Mouse (Mus musculus) embryo, embryonic 10.5 days (tissue): ENCODE results near the gene Morn5.

ENCODE experiments used
- DNase-seq: peaks from one replicate; pipeline ENCODE4 v3.0.0-alpha.2; 2015; ENCODE audit warnings: low spot score

Gene Morn5

DNA sequence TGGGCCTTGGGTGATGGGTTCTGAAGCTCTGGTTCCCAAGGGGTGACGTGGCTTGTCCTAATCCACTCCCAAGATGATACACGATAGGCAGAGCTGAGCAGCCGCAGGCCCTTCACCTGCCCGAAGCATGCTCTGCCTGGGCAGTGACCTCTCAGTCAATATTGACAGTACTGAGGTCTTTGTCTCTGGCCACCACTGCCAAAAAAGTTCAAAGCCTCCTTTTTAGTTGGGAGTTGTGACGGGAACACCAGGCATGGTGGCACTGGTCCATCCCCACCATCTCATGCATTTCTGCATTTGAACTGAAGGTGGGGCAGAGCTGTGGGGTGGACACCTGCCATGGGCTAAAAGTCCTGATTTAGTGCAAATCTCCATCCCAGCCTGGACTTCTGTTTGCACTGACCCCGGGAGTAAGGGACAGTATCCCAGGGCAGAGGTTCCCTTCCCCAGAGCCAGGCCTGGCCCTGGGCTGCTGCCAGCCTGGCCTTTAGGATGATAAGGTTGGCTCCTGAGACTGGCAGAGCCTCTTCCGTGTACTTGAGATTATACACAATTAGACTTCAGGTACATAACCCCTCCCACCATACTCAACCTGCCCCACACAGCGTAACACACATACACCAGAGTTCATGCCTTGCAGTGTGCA is 22.5 kb downstream of the Morn5 start:
- DNase-seq: no peak

GRCm38 (mm10) chr2:36073781-36074180 is 24.5 kb downstream of the Morn5 start:
- DNase-seq: no peak

DNA sequence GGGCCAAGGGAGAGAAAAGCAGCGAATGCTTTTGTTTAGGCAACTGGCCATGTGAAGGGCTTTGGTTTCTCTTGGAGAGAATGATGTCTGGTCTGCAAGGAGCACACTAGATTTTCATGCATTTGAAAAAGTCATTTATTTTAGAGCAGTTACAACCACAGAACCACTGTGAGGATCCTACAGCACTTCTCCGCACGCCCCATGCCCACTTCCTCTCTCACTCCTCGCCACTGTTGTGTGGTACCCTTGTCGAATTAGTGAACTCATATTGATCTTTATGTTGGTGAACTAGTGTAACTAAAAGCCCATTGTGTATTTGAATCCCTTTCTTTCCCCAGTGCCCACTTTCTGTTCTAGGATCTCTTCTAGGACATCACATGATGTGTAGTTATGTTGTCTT is 26.0 kb downstream of the Morn5 start:
- DNase-seq: no peak

DNA sequence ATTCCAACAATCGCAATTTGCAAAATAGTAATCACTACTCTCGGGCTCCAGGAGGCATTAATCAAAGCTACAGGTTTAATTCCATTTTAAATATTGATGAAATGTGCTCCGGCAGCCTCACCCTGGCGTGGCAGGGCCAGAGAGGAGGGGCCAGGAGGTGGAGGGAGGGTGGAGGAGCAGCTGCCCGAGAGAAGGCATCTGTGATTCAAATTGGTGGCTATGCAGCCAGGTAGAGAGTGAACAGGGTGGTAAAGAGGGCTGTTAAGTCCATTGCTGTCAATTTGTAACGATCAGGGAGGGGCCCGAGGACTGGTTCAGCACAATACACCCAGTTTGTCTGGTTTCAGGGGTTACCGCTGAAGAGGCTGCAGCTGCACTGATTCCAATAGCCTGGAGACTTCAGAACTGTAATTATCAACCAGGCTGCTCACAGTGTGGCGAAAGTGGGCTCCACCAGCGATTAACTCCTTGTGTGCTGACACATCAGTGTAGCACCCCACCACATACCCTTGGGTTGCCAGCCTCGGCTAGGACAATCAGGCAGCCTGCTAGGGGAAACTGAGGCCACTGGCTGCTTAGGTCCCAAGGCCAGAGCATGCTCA is 28.0 kb downstream of the Morn5 start:
- peak; percentile 8 for DNase-seq

DNA sequence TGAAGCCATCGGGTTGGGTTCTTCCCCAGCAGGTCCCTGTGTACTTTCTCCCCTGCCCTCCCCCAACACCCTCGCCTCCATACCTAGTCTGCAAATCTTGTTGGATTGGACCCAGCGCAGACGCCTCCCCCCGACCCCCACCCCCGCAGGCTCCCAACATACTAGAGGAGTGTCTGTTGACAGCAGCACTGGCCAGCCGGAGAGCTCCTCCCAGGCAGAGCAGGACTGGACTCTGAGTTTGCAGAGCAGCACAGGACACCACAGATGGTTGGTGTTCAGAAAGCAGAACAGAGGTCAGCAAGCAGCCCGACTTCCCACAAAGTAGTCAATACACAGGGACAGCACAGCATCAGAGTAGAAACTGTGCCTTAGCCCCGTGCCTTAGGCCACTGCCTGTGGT is 32.2 kb downstream of the Morn5 start:
- DNase-seq: peak; percentile 20

- no peak for DNase-seq
These were observed 33.7 kb downstream of the Morn5 start for GRCm38 (mm10) chr2:36082802-36083580.

DNA sequence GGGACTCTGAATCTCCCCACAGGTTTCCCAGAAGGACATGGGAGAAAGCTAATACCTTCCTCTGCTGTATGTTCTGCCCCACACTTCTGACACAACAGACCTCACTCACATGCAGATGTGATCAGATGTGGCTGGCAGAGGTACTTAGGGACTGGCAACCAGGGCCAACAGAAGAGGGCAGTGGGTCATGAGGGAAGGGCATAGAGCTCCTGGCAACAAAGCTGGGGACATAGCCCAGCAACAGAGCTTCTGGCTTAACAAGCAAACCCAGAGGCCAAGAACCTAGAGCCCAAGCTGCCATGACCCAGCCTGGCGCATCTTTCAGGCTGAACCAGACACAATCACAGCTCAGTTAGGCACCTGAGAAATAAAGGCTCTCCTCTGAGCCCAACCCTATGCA is 35.8 kb downstream of the Morn5 start:
- DNase-seq: no peak

GRCm38 (mm10) chr2:36089190-36089589 is 39.9 kb downstream of the Morn5 start:
- DNase-seq: no peak

- peak; percentile 92 for DNase-seq
These were observed 41.8 kb downstream of the Morn5 start for GRCm38 (mm10) chr2:36090853-36091741.

DNA sequence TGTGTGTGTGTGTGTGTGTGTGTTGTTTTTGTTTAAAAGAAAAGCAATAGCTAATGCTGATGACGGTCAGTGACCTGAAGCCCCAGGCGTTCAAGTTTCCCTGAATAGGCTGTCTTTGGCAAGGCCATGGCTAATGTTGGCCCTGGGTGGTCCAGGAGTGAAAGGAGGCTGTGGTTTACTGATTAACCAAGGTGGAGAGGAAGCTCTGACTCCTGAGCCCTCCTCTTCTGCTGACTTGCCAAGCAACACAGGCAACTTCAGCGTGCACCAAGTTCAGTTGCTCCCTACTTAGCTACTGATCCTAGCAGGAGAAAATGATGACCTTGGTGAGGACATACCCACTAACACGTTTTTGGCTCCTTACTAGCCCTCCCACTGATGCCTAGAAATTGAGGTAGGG is 43.5 kb downstream of the Morn5 start:
- DNase-seq: no peak

DNA sequence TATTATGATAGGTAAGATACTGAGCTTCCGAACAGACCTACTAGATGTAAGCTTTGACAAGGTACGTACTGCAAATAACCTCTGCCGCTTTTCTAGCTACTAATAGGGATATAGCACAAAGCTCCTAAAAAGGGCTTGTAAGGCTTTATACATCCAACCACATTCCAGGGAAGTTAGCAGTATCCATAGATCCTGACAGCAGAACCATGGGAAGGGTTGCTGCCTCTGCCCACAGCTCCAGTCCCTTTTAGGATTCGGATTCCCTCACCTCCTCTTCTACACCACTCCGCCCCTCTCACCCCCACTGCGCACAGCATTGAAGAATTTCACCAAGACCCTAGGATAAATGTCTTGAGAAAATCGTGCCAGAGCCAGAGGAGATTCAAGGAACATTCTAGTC is 44.0 kb downstream of the Morn5 start:
- peak; percentile 43 for DNase-seq

GRCm38 (mm10) chr2:36093914-36094475 is 44.7 kb downstream of the Morn5 start:
- peak; percentile 4 for DNase-seq

DNA sequence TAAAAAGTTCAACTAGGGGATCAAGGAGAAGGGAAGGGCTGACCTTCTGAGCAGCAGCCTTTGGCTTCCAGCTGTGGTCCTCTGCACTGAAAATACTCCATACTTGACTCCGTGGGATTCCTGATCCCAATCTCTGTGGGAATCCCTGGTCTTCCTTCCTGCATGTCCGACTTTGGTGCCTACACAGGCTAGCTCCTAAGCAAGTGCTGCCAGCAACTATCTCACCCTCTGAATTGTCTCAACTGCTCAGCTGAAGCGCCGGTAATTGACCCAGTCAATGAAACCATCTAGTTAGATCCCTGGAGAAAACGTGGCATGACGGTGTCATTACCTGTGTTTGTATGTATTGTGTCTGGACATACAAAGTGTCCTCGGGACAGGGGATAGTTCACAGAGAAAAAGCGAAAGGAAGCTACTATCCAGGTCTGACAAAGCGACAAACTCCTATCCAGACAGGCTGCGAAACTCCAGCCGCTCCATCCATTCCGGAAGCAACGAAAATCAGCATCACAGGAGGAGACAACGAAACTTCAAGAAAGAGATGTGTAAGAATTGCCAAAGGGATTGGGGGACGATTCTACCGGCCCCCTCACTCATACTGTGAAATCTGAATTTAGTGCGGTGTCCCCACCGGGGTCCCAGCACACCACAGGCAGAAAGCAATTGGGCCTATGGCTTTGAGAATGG is 48.0 kb downstream of the Morn5 start:
- peak; percentile 57 for DNase-seq

DNA sequence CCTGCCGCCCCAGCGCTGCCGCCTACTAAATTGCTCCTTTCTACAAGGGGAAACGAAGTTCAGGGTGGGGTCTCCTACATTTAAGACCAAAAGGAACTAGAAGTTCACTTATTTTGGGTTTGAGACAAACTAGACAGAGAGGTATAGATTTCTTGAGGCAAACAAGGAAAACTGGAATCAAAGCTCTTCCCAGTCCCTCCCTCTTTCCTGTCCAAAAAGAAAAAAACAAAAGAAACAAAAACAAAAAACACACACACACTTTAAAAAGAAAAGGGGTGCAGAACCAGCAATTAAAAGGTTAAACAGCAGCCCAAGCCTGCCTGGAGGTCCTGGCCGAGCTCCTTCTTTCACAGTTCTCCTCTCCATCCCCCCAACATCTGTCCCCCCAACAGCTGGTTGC is 48.8 kb downstream of the Morn5 start:
- DNase-seq: no peak

DNA sequence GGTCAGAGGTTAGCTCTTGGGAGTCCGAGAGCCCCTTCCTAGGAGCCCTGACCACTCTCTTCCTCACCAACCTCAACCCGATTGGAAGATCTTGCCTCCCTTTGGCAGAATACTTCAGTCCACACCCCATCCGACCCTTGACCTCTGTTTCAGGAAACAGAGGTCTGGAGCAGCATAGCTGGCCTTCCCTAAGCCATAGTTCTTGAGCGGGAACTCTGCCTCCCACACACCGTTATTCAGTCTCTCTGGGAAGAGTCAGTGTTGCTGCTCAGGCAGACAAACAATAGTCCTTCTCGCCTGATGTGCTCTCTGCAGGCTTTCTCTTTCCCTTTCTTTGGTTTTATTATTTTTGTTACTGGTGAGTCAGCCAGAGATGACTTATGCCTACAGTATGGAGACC is 50.5 kb downstream of the Morn5 start:
- peak; percentile 60 for DNase-seq

- DNase-seq: peak; percentile 65
These were observed 52.8 kb downstream of the Morn5 start for GRCm38 (mm10) chr2:36101866-36102558.

DNA sequence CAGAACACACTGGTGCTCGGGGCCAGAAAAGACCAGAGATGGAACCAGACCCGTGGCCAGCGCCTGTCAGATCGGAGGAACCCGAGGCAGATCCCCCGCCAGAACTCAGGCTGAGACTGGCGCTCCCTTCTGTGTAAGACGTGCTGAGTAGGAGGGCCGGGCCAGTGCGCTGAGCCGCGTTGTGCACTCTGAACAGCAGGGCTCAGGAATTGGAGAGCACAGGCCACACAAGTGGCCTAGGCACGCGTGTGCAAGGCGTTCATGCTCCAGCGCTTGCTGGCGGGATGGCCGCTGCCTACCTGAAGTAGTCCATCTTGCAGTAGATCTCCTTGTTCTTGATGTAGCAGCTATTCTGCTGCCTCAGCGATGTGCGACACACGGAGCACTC is 53.3 kb downstream of the Morn5 start:
- no peak for DNase-seq

DNA sequence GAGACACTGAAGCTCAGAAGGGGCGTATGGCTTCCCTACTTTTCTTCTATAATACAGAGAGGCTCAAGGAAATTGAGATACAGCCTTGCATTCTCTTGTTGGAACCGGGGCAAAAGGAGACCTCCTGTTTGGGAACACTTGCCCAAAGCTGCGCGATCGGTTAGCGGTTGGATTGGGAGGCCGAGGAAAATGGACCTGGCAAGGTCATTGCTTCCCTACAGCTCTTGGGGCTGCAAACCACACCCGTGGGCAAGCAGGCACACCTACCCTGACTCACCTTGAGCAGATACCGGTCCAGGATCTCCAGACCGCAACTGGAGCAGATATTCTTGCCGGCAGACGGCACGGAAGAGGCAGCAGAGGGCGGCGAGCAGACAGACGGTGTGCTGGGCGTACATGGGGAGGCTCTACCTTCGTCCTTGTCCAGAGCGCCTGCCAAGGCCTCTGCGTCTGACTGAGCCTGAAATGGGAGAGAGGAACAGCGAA is 53.9 kb downstream of the Morn5 start:
- DNase-seq: peak; percentile 27

DNA sequence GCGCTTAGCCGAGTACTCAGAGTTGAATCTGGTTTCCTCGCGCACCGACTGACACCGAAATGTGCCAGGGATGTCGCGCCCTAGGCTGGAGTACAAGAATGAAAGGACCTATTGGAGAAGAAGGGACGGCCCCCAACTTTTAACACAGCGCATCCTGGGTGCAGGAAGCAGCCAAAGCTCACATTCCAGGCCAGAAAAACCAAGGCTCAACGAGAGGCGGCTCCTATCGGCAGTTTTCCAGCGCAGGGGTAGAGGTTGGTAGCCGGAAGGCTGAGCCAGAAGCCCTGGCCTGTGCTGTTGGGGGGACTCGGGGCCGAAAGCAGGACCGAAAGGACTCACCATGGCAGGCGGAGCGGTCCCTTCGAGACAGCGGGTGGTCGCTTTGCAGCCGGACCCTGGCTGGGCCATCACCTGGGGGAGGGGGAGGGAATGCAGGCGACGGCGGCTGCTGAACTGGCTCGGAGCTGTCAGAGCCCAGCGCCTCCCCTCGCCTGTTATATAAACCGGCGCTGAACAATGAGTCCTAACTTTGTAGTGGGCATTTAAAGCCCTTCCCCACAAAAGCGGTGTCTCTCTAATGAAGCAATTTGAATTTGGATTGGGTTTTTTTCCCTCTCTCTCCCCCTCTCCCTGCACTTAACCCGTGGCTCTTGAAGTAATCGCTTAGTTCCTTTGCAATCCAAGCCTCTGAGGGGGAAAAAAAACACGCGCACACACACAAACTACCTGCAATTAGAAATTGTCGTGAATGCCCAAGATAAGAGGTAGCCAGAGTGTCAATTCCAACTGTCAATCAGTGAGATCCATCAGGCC is 54.5 kb downstream of the Morn5 start:
- DNase-seq: peak; percentile 67
